Mouse (Mus musculus) CD4-positive, CD25-positive, alpha-beta regulatory T cell, adult 2 months (primary cell): ENCODE results near the gene Psme4.

Source experiments
- DNase-seq: peaks from one replicate; pipeline ENCODE4 v3.0.0-alpha.2; 2012; ENCODE audit warnings: low read depth, low spot score

Gene Psme4

DNA sequence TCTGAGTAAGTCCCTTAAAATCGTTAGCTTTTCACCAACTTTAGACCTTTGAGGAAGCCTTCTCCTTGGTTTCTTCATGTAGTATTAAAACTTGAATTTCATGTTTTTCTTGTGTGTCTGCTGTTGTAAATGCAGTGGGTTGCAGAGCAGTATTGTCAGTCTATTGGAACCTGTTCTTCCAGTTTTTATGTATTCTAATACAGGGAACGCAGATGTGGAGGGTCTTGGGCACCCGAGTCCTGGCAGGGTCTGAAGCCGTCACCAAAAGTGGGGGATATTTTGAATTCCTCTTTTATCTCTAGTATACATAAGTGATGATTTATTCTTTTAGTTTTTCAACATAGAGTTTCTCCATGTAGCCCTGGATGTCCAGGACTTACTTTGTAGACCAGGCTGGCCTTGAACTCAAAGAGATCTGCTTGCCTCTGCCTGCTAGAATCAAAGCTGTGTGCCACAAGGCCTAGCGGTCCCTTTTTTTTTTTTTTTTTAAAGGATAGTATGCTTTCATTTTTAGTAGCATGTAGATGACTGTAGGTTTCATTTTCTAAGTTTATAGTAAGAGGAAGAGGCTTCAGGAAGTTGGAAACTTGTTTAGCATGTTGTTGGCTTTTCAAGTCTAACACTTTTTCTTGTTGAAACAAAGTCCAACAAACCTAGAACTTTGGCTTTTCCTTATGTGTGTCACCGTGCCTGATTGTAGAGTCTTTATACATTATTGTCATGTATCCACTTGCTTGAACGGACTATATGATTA, 14.9 kb downstream of the Psme4 start:
- peak; percentile 9 for DNase-seq

DNA sequence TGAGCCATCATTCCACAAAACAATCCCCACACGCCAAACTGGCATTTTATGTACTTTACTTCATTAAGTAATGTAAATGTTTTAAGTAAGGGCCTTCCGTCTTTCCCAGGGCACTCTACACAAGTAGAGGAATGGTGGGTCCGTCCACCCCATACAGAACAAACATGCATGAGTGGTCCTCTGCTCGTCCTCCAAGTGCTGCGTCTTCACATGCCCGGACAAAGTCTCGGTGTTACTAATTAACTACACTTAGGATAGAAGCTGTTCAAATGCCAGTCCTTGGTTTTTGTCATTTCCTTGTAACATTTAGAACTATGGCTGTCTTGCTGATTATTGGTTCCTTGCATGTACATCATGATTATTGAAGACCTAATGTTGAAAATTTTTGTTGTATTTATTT, 21.2 kb downstream of the Psme4 start:
- no peak for DNase-seq

DNA sequence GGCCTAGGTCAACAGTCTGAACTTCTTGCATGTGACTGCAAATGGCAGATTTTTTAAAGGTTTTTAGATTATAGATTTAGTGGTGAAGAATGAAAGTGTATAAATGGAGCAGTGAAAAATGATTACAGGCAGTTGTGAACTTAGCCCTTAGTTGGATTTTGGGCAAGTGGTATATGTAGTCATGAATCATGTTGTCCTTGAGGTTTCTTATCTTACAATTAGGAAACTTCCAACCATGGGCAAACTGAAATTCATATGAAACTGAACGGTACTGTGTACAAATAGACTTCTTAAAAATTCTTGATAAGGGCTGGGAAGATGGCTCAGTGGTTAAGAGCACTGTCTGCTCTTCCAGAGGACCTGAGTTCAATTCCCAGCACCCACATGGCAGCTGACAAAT, 22.2 kb downstream of the Psme4 start:
- DNase-seq: no peak

DNA sequence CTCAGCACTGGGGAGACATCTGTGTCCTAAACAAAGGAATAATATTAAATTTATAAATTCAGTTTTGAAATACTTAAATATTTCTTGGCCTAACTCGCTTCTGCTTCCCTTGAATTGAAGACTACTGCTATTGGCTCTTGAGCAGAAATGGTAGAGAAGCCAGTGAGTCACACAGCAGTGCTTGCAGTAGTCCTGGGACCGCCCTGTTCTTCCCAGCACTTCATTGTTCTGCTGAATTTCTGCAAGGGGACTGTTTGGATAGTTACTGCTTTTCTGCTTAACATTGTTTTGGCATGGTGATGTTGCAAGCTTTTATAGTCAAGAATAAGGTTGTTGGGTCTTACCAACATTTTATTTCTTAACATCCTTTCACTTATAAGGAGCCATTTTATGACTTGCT, 25.7 kb downstream of the Psme4 start:
- no peak for DNase-seq

DNA sequence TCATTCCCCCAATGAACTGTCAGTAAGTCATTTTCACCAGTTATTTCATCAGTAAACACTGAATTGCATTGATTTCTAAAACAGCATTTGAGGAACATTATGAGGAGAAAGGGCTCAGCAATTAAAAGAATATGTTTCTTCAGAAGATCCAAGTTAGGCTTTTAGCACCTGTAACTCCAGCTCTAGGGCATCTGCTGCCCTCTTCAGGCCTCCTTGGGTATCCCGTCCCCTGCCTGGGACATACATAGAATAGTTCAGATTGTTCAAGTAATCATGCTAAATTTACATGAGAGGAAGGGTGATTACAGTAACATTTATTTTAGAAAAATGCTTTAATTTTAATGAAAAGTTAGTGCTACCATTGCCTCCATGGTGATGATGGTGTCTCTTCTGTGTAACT, 28.0 kb downstream of the Psme4 start:
- DNase-seq: peak; percentile 69

DNA sequence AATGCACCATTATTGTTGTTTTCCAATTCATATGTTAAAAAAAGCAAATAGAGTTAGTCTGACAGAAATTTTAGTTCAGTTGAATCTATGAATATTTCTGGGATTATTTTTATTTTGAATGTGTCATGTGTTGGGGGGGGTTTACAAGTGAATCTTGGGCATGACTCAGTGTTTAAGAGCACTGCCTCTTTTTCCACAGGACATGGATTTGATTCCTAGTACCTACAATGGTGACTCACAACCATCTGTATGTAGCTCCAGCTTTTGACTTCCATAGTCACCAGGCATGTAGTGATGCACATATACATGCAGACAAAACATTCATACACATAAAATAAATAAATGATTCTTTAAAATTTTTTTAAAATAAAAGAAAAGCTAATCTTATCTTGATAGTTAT, 28.6 kb downstream of the Psme4 start:
- no peak for DNase-seq

DNA sequence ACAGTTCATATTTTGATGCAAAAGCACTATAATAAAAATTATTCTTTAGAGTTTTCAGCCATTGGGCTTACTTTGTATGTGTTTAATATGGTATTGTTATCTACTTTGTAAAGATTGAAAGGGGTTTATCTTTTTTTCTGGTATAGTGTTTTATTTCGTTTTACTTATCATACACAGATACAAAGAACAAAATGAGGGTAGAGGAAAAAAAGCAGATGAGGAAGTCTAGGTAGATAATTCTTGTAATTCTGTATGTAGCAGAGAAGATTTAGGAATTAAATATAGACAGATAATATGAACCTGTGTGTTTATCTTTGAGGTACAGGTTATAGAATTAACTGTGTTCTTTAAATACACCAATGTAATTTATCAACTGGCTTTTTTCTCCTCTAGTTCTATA, 30.9 kb downstream of the Psme4 start:
- DNase-seq: no peak

DNA sequence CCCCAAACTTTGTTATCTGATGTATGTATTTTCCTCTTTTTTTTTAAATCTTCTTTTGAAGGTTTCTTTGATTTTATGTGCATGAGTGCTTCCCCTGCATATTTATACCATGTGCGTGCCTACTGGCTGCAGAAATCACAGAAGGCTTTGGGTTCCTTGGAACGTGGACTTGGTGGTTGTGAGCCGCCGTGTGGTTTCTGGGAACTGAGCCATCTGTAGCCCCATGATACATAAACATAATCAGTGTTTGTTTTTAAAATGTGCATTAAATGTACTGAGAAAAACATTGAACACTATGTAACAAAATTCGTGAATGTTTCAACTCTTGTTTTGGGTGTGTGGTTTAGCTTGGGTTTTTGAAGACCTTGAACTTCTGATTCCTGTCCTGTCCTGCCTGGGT, 49.6 kb downstream of the Psme4 start:
- DNase-seq: no peak

DNA sequence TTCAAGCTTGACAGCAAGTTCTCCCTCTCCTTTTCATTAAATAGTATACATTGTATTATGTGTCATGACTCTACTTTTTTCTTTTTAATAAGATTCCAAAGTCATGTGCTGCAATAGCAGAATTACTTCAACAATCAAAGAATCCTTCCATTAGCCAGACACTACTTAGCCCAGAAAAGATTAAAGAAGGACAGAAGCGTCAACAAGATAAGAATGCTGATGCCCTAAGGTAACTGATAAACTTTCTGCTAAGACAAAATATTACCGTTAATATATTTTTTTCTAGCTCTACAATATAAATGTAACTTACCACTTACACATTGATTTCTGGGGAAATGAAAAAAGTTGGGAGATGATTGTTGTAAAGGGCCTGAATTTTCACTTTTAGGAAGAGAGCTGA, 67.3 kb downstream of the Psme4 start:
- no peak for DNase-seq

DNA sequence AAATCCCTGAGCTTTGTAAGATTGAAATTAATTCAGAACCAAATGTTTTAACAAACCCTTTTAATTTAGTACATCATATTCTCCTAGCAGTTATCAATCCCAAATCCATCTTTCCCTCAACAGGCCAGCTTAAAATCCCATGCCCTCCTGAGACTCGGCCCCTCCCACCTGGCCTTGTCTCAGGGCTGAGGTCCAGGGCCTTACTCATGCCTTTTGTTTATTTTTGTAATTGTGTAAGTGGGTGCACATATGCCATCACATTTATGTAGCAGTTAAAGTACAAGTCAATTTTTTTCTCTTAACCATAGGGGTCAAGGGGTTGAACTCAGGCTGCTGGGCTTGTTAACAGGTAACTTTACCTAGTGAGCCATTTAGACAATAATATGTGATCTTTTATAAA, 72.8 kb downstream of the Psme4 start:
- no peak for DNase-seq

DNA sequence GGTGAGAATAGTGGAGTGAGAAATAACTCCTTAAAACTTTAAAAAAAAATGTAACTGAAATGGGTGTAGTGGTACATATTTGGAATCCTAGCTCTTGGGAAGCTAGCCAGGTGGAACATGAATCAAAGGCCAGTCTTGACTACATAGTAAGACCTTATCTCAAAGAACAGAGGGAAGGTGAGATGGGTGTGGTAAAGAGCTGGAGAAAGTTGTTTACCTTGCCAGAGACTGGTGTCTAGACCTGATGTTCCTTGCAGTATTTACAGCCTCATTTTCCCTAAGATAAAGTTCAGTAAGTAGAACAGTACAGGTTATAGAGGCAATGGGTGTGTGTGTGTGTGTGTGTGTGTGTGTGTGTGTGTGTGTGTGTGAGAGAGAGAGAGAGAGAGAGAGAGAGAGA, 100.9 kb downstream of the Psme4 start:
- no peak for DNase-seq

DNA sequence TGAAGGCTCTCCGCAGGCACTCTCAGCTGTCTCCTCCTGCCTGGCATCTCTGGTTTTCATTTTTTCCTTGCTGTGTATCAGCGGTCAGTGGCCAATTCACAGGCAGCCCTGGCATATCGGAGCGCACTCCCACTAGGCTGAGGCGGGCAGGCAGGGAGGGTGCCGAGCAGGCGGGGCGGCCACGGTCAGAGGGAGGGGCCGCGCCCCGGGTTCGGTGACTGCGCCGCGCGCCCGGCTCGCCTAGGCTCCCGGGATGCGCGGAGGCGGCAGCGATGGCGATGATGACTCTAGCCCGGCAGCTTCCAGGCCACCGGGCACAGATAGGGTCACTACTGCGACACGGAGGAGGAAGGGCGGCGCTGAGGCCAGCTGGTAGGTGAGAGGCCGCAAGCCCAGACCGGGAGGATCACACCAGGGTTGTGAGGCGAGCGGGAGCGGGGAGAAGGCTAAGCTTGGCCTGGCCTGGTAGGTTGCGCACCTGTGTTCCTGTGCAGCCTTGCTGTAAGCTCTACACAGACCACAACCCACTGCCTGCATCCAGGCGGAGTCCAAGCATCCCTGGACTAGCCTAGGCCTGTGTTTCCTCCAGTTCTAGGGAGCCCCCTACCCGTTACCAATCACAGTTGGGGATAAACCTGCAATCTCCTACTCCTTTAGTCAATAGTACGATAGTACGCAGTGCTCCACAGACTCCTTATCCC, 113.8 kb downstream of the Psme4 start, which contains the start of the genes Gpr75 and Asb3:
Gpr75 (plus strand) TSS at position 188 of the 701 bp plus-strand sequence.
Asb3 (plus strand) TSS at position 246 of the 701 bp plus-strand sequence.
- DNase-seq: no peak

DNA sequence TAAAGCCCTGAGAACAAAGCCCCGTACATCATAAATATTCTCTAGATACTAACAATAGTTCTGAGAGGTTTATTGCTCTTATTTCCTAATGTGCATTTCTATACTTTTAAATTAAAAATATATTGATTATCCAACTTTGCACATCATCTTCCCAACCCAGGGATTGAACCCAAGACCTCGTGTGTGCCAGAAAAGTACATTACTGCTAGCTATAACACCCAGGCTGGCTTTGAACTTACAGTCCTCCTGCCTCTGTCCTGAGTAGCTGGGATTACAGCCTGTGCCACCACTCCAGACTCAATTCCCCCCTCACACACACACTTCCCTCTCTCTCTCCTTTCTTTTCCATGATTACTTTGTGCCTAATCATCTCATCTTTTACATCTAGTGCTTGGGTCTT, 116.6 kb downstream of the Psme4 start:
- DNase-seq: no peak

DNA sequence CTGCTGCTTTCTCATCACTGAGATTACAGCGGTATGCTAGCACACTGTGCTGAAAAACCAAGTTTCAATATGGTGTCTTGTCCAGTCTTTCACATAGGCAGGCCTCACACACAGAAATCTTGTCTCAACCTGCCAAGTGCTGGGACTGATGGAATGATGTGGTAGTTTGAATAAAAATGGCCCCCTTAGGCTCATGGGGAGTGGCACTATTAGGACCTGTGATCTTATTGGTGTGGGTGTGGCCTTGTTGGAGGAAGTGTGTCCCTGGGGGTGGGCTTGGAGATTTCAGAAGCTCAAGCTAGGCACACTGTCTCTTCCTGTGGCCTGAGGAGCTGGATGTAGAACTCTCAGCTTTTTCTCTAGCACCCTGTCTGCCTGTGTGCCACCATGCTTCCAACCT, 124.7 kb downstream of the Psme4 start:
- DNase-seq: no peak

DNA sequence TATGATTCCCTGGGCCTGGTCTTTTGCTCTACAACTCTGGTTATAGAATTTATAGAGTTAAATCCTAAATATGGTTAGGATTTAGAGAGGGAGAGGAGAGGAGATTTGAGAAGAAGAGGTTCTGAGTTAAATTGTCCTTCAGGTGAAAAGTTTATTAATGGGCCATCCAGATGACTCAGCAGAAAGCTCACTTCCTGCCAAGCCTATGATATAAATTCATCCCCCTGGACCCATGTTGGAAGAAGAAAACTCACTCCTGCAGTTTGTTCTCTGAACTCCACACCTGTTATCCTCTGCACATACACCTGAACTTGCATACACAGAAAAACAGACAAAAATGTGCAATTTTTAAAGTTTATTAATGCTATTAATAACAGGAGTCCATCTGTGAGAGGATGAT, 127.8 kb downstream of the Psme4 start:
- no peak for DNase-seq

DNA sequence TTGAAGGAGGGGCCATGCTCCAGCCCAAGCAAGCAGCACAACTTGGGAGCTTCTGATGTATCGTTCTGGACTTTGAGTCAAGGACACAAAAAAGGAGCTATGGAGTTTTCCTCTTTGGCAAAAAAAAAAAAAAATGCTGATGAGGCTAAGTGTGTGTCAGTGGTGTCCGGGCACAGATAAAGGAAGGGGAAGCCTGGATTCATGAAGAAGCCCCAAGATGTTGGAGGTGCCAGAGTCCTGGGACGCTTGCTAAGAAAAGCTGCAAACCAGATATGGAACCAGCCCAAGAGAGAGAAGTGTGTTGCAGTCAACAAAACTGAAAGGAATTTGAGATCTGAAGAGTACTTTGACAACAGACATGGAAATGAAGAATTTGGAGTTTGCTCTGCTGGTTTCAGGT, 140.8 kb downstream of the Psme4 start:
- DNase-seq: no peak

DNA sequence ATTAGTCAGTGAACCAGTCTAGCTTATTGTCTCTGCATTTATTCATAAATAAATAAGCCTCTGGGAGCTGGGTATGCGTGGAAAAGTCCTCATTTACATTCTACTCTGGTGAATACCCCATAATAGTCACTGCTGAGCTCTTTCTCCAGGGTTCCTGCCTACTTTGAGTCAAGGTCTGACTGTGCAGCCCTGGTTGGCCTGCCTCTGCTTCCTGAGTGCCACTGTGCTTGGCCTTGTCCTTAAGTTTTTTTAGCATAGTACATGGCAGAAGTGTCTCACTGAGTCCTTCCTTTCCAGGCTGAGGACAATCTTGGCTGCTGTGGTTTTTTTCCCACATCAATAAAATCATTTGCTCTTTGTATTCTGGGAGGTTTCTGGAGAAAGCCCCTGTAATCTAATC, 149.1 kb downstream of the Psme4 start:
- no peak for DNase-seq

DNA sequence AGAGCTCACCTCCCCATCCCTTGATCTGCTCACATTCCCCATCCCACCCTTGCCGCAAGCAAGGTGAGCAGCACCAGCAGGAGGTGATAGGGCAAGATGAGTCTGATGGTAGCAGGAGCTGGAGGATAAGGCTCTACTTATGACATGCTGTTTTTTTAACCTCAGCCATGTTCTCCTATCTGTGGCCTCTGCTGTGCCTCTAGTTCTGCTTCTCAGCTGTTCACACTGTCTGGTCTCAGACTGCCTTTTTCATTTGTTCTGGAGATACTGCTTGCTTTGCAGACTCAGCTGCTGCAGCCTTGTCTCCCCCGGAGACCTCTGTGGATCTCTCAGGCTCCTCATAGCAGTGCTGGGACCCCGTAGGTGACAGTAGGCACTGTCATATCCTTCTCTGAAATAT, 151.8 kb downstream of the Psme4 start:
- no peak for DNase-seq

DNA sequence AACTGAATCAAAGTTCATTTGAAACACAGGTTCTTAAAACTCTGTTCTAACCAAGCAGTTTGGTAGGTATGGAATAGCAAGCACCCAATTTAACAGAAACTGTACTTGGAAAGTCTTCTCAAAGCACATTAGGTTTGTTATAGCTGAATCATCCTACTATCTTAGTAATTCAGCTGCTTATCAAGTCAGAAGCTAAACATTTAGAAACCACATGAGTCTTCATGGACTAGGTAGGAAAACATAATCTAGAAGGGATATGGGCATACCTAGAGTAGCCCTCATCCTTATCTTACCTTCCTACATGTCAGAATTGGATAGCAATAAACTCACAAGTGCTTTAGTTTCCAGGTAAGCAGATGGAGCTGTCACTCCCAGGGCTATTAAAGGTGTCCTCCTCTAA, 156.6 kb downstream of the Psme4 start:
- no peak for DNase-seq

DNA sequence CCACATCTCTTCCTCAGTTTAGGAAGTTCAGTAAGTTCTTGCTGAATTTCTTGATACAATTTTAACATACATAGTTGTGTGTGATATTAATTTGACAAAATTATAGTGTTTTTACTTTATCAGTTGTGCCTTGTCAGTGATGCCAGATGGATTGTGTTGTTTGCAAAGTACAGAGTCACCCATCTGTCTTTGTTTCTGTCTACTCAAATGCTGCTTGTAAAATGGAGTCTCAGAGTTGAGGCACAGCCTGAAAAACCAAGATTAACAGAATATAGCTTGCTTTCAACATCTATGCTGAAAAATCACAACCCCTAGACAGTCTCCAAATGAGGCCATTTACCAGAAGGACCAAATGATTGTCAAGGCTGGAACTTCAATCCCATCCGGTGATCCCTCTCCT, 157.0 kb downstream of the Psme4 start:
- no peak for DNase-seq
